Mouse (Mus musculus) cerebellum, adult 2 months (tissue): ENCODE data around the gene Olfr49. TPM values are rescaled to one million over a fixed set of nuclear protein-coding genes. Genes with fewer than 3 reads are reported as not detected.

Experiments
- DNase-seq, 2 experiments: peaks; one replicate each; pipeline ENCODE4 v3.0.0; 2021
- H3K27ac ChIP-seq: fragments of 200-500 bp; 2 replicates; pipeline ENCODE4 v1.5.1; 2012; ENCODE audit warnings: low read length, control low read depth, inconsistent platforms; ENCODE audit not compliant: insufficient read depth
- H3K27me3 ChIP-seq: fragments of 200-500 bp; 2 replicates; pipeline ENCODE4 v1.6.1; 2012; ENCODE audit warnings: inconsistent platforms, mild to moderate bottlenecking, low read length, moderate library complexity; ENCODE audit not compliant: control insufficient read depth, insufficient read depth
- H3K4me1 ChIP-seq: fragments of 200-500 bp; 2 replicates; pipeline ENCODE4 v1.6.1; 2011; ENCODE audit warnings: low read length; ENCODE audit not compliant: control insufficient read depth, insufficient read depth
- H3K4me3 ChIP-seq: fragments of 200-500 bp; replicated peaks from 2 replicates; pipeline ENCODE3; 2011; ENCODE audit warnings: mild to moderate bottlenecking, low read depth, low read length, control low read depth; ENCODE audit not compliant: insufficient read depth
- CTCF ChIP-seq: fragments of 200-500 bp; IDR thresholded peaks from 2 replicates; pipeline ENCODE4 v1.5.1; 2011; ENCODE audit warnings: low read depth, mild to moderate bottlenecking, control low read depth, low read length, moderate library complexity, borderline replicate concordance; ENCODE audit not compliant: insufficient read depth
- POLR2A ChIP-seq: fragments of 200-500 bp; IDR thresholded peaks from 2 replicates; pipeline ENCODE4 v1.6.1; 2011; ENCODE audit warnings: low read length, control low read depth, borderline replicate concordance; ENCODE audit not compliant: insufficient read depth
- WGBS: fragments of 180-500 bp; shearing (Covaris S2); methylation state at CpG from one replicate; pipeline ENCODE4 v1.1.7; 2018; 5-methylcytosine and 5-hydroxymethylcytosine counted together
- polyA plus RNA-seq: library from polyadenylated mRNA; depleted of rRNA; stranded (reverse); fragments of >200 nt; gene quantifications from 2 replicates; pipeline ENCODE4 v1.2.3, GENCODE M21; 2012

Olfr49 gene
- polyA plus RNA-seq, 1 experiment: not detected

- no peak for DNase-seq
- TF ChIP-seq CTCF: no peak
- TF ChIP-seq POLR2A: no peak
- WGBS: 64% methylated on average over 9 of the region's 9 CpGs
- no peaks in the 10 kb centered on the region for H3K27me3 ChIP-seq
- no peak overlapping the region for H3K27ac ChIP-seq
- H3K4me3 ChIP-seq: no peak overlapping the region
- peaks cover 8% of the 10 kb centered on the region for H3K4me1 ChIP-seq
Measured at GRCm38 (mm10) chr14:54249326-54249725, 35.4 kb downstream of the Olfr49 start.

GRCm38 (mm10) chr14:54246232-54246631 lies 38.5 kb downstream of the Olfr49 start:
- H3K4me1 ChIP-seq: peaks cover 8% of the 10 kb centered on the region
- DNase-seq: no peak
- no peak for TF ChIP-seq CTCF
- H3K27ac ChIP-seq: no peak overlapping the region
- 90% methylated on average over 3 of the region's 3 CpGs for WGBS
- H3K27me3 ChIP-seq: no peaks in the 10 kb centered on the region
- H3K4me3 ChIP-seq: no peak overlapping the region

- H3K27me3 ChIP-seq: no peaks in the 10 kb centered on the region
- no peak for DNase-seq
- no peaks in the 10 kb centered on the region for H3K4me1 ChIP-seq
- no peak overlapping the region for H3K27ac ChIP-seq
- WGBS: 64% methylated on average over 3 of the region's 3 CpGs
- no peak for TF ChIP-seq POLR2A
- no peak for TF ChIP-seq CTCF
- H3K4me3 ChIP-seq: no peak overlapping the region
Measured at GRCm38 (mm10) chr14:54244183-54244582, 40.6 kb downstream of the Olfr49 start.

- Histone ChIP-seq H3K4me3 (no peak overlapping the region), H3K4me1 (no peaks in the 10 kb centered on the region), H3K27me3 (no peaks in the 10 kb centered on the region), H3K27ac (no peak overlapping the region)
- TF ChIP-seq CTCF (no peak), POLR2A (no peak)
- DNase-seq: no peak
- WGBS: 83% methylated on average over 5 of the region's 5 CpGs
Measured at GRCm38 (mm10) chr14:54240542-54240941, 44.2 kb downstream of the Olfr49 start.

GRCm38 (mm10) chr14:54239002-54239736 lies 45.6 kb downstream of the Olfr49 start:
- Histone ChIP-seq H3K4me1 (no peaks in the 10 kb centered on the region), H3K27ac (no peak overlapping the region), H3K27me3 (no peaks in the 10 kb centered on the region), H3K4me3 (no peak overlapping the region)
- TF ChIP-seq POLR2A: no peak
- peak; percentile 88 for TF ChIP-seq CTCF
- DNase-seq: peak; percentile 69 to 77
- 12% methylated on average over 7 of the region's 7 CpGs for WGBS

GRCm38 (mm10) chr14:54236881-54237280 lies 47.9 kb downstream of the Olfr49 start:
- H3K4me1 ChIP-seq: no peaks in the 10 kb centered on the region
- H3K27me3 ChIP-seq: no peaks in the 10 kb centered on the region
- no peak for DNase-seq
- H3K4me3 ChIP-seq: no peak overlapping the region
- WGBS: 83% methylated on average over 5 of the region's 5 CpGs
- H3K27ac ChIP-seq: no peak overlapping the region
- no peak for TF ChIP-seq POLR2A
- no peak for TF ChIP-seq CTCF

GRCm38 (mm10) chr14:54235825-54236540 lies 48.8 kb downstream of the Olfr49 start:
- no peak overlapping the region for H3K27ac ChIP-seq
- no peak overlapping the region for H3K4me3 ChIP-seq
- no peaks in the 10 kb centered on the region for H3K27me3 ChIP-seq
- no peaks in the 10 kb centered on the region for H3K4me1 ChIP-seq
- WGBS: 61% methylated on average over 5 of the region's 5 CpGs
- TF ChIP-seq POLR2A: no peak
- no peak for TF ChIP-seq CTCF
- no peak for DNase-seq
